Mouse (Mus musculus) midbrain, embryonic 11.5 days (tissue): Measurements from ENCODE around the gene Scai. TPM values are rescaled to one million over a fixed set of nuclear protein-coding genes. Genes with fewer than 3 reads are reported as not detected.

ENCODE experiments used
- ATAC-seq: fragments of 200-750 bp; cut with Nextera tagmentation; 2 replicates; pipeline ENCODE4 v1.8.0; 2017; ENCODE audit warnings: moderate TSS enrichment, moderate library complexity; ENCODE audit not compliant: low FRiP score
- DNase-seq: peaks from one replicate; pipeline ENCODE4 v3.0.0; 2015; ENCODE audit warnings: low spot score; ENCODE audit errors: missing footprints
- H3K27ac ChIP-seq: fragments of 300-500 bp; sonication (generic); 2 replicates; pipeline ENCODE4 v1.5.1; 2014; ENCODE audit warnings: low read depth, low read length
- H3K27me3 ChIP-seq: fragments of 300-500 bp; sonication (generic); 2 replicates; pipeline ENCODE4 v1.6.1; 2014; ENCODE audit warnings: mild to moderate bottlenecking, low read length, moderate library complexity, mixed read lengths; ENCODE audit not compliant: control insufficient read depth, insufficient read depth
- H3K36me3 ChIP-seq: fragments of 300-500 bp; sonication (generic); 2 replicates; pipeline ENCODE4 v1.6.1; 2014; ENCODE audit warnings: mild to moderate bottlenecking, low read length, moderate library complexity, mixed read lengths; ENCODE audit not compliant: control insufficient read depth, insufficient read depth
- H3K4me1 ChIP-seq: fragments of 300-500 bp; sonication (generic); 2 replicates; pipeline ENCODE4 v1.6.1; 2014; ENCODE audit warnings: low read length; ENCODE audit not compliant: control insufficient read depth, insufficient read depth
- H3K4me2 ChIP-seq: fragments of 300-500 bp; sonication (generic); 2 replicates; pipeline ENCODE4 v1.6.1; 2014; ENCODE audit warnings: mild to moderate bottlenecking, moderate library complexity
- H3K4me3 ChIP-seq: fragments of 300-500 bp; sonication (generic); 2 replicates; pipeline ENCODE4 v1.5.1; 2014; ENCODE audit warnings: low read depth, low read length
- H3K9ac ChIP-seq: fragments of 300-500 bp; sonication (generic); 2 replicates; pipeline ENCODE4 v1.6.1; 2014; ENCODE audit warnings: low read length
- H3K9me3 ChIP-seq: fragments of 300-500 bp; sonication (generic); 2 replicates; pipeline ENCODE4 v1.6.1; 2016; ENCODE audit warnings: low read length; ENCODE audit not compliant: control insufficient read depth
- WGBS: fragments of 180-500 bp; shearing (Covaris S2); extraction: QIAGEN DNeasy Blood & Tissue Kit; methylation state at CpG from one replicate; pipeline ENCODE4 v1.1.7; 2014; 5-methylcytosine and 5-hydroxymethylcytosine counted together
- polyA plus RNA-seq: library from polyadenylated mRNA; unstranded; fragments of >200 nt; fragmentation: Nextera tagmentation; extraction: Ambion mirVana; gene quantifications from 2 replicates; pipeline ENCODE4 v1.2.1, GENCODE M21; 2014

The Scai gene
- polyA plus RNA-seq, 1 experiment from 2014 or later, result 8.2 TPM

DNA sequence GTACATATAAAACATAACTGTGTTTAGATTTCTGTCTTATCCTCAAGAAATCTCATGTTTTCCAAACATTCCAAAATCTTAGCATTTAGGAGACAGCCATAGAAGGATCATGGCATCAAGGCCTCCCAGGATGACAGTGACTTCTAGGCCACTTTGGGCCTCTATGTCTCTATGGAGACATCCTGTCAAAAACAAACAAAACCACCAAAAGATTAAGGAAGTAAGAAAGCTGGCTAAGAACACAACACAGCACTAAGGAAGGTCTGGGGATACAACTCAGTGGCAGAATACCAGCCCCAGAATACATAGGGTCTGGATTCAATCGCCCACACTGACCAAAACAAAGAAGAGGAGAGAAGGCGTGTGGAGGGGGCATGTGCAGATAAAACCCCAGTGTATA, 12.8 kb upstream of the Scai start:
- WGBS, result 91% methylated on average over 2 of the region's 2 CpGs
- no peaks in the 10 kb centered on the region for H3K27me3 ChIP-seq
- no peak overlapping the region for H3K4me3 ChIP-seq
- DNase-seq (no peak), ATAC-seq (no peak)
- no peak overlapping the region for H3K27ac ChIP-seq
- H3K9ac ChIP-seq, result no peak overlapping the region
- no peak overlapping the region for H3K4me2 ChIP-seq
- no peaks in the 10 kb centered on the region for H3K4me1 ChIP-seq
- no peaks in the 10 kb centered on the region for H3K9me3 ChIP-seq
- H3K36me3 ChIP-seq, result no peaks in the 10 kb centered on the region

- no peaks in the 10 kb centered on the region for H3K9me3 ChIP-seq
- ATAC-seq (no peak), DNase-seq (no peak)
- no peak overlapping the region for H3K4me2 ChIP-seq
- WGBS, result 96% methylated on average over 2 of the region's 2 CpGs
- no peaks in the 10 kb centered on the region; the same call in 1 of the 2 replicates for H3K4me1 ChIP-seq
- H3K27ac ChIP-seq, result no peak overlapping the region
- H3K36me3 ChIP-seq, result no peaks in the 10 kb centered on the region
- H3K9ac ChIP-seq, result no peak overlapping the region
- H3K4me3 ChIP-seq, result no peak overlapping the region
- H3K27me3 ChIP-seq, result no peaks in the 10 kb centered on the region
These were observed 4.3 kb upstream of the Scai start for GRCm38 (mm10) chr2:39194809-39195208.

DNA sequence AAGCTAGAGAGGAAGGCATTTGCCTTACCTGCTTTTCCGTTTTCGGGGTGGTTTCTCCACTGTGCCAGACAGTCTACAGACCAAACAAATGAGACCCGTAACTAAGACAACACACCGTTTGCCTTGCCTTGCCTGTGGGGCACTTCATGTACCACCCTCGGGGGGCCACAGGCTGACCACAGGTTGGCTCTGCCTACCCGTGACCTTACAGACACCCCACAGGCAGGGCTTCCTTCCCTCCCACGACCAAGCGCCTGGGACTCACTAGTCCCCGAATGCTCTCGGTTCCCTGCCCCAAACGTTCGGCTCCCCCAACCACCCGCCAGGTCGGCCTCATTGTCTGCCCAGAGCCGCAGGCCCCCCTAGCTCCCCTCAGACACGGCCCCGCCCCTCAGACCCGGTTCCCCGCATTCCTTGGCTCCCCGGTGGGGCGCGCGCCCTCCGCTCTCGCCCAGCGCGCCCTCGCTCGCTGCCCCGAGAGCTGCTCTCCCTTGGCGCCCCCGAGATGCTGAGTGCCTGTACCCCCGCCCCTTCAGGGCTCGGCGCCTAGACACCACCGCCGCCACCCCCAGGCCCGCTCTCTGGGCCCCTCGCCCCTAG, 473 bp downstream of the Scai start:
- under 1% methylated on average over 33 of the region's 39 CpGs for WGBS
- H3K9ac ChIP-seq, result peak overlapping the region; percentile 83

GRCm38 (mm10) chr2:39185942-39186341, 4.6 kb downstream of the Scai start:
- 79% methylated on average over 3 of the region's 3 CpGs for WGBS
- no peak for ATAC-seq

More for the DNA sequence above, 473 bp downstream of the Scai start:
- peak; percentile 92 for ATAC-seq
- Histone ChIP-seq H3K9me3 (no peaks in the 10 kb centered on the region), H3K4me2 (peak overlapping the region; percentile 74), H3K27ac (peak overlapping the region; percentile 89), H3K4me3 (peak overlapping the region; percentile 64), H3K4me1 (peaks cover 11% of the 10 kb centered on the region), H3K27me3 (no peaks in the 10 kb centered on the region), H3K36me3 (no peaks in the 10 kb centered on the region)
- peak; percentile 95 for DNase-seq

GRCm38 (mm10) chr2:39183587-39183986, 6.9 kb downstream of the Scai start:
- H3K4me3 ChIP-seq, result no peak overlapping the region
- H3K27ac ChIP-seq, result no peak overlapping the region
- WGBS, result 91% methylated on average over 2 of the region's 2 CpGs
- 0 out of 2 replicates have a peak, but pooled peaks cover 3% of the 10 kb centered on the region for H3K36me3 ChIP-seq
- no peaks in the 10 kb centered on the region for H3K27me3 ChIP-seq
- H3K9ac ChIP-seq, result no peak overlapping the region
- no peaks in the 10 kb centered on the region for H3K9me3 ChIP-seq
- ATAC-seq (no peak), DNase-seq (no peak)
- H3K4me2 ChIP-seq, result no peak overlapping the region
- peaks cover 1% of the 10 kb centered on the region; the same call in 1 of the 2 replicates for H3K4me1 ChIP-seq

More at GRCm38 (mm10) chr2:39185942-39186341, 4.6 kb downstream of the Scai start:
- Histone ChIP-seq H3K36me3 (0 out of 2 replicates have a peak, but pooled peaks cover 3% of the 10 kb centered on the region), H3K4me1 (peaks cover 11% of the 10 kb centered on the region), H3K27ac (no peak overlapping the region), H3K4me3 (no peak overlapping the region), H3K9me3 (no peaks in the 10 kb centered on the region), H3K9ac (no peak overlapping the region), H3K4me2 (no peak overlapping the region), H3K27me3 (no peaks in the 10 kb centered on the region)
- DNase-seq, result no peak

DNA sequence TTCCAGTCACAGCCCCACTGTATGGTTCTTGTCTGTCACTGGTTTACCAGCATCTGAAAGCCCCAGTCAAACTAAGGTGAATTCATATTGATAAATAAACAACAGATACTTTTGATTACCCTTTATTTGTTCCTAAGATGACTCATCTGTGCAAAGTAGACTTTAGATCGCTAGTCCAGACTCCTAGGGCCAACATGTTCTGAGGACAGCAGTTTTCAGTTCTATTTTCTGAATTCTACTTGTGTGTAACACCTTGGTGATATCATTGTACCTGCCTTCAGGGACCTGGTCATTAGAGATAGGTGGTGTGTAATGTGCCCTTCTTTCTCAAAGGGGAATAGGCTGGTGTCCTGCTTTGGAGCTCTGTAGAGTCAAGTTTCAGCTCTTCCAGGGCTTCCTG, 29.5 kb downstream of the Scai start:
- Histone ChIP-seq H3K4me1 (no peaks in the 10 kb centered on the region), H3K27me3 (no peaks in the 10 kb centered on the region), H3K9ac (no peak overlapping the region), H3K36me3 (no peaks in the 10 kb centered on the region), H3K9me3 (no peaks in the 10 kb centered on the region), H3K4me2 (no peak overlapping the region), H3K4me3 (no peak overlapping the region), H3K27ac (no peak overlapping the region)
- DNase-seq (no peak), ATAC-seq (no peak)
- WGBS, result 100% methylated on average over 1 of the region's 1 CpGs

DNA sequence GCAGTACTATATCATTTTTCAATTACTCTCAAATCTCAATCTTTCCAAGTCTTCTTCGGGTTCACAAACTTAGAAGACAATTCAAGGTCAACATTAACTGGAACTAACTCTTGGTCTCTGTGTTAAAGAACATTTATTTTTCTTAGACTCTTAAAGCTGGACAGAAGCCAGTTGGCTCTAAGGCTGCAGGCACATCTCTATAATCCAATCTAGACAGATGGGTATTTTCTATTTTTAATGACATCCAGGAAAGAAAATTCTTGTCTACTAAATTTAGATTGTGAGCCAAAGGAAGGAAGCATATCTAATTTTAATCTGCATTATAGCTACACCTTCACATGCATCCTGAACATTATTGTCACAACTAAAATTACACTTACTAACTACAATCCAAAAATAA, 32.6 kb downstream of the Scai start:
- Histone ChIP-seq H3K27ac (no peak overlapping the region), H3K36me3 (no peaks in the 10 kb centered on the region; the same call in 1 of the 2 replicates), H3K9me3 (no peaks in the 10 kb centered on the region), H3K4me3 (no peak overlapping the region), H3K27me3 (no peaks in the 10 kb centered on the region), H3K9ac (no peak overlapping the region), H3K4me2 (no peak overlapping the region), H3K4me1 (no peaks in the 10 kb centered on the region)
- DNase-seq, result no peak
- ATAC-seq, result no peak
- 86% methylated on average over 1 of the region's 1 CpGs for WGBS

DNA sequence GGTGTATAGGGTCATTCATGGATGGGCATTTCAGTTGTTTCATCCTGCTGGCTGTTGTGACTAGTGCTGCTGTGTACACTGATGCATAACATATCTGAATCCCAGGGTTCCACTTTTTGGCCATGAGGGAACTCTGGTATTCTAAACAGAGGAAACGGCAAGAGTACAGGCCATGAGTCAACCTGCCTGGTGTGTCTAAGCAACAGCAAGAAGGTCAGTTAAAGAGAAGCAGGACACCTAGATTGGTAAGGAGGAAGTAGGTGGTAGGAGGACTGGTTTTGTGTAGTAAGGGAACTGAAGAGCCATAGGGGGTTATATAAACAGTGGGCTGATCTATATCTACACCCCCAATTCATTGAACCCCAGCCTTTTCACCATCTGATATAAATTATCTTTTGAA, 33.7 kb downstream of the Scai start:
- WGBS, result 81% methylated on average over 1 of the region's 1 CpGs
- no peak overlapping the region for H3K9ac ChIP-seq
- no peak overlapping the region for H3K4me3 ChIP-seq

GRCm38 (mm10) chr2:39150943-39151342, 39.6 kb downstream of the Scai start:
- H3K4me3 ChIP-seq, result no peak overlapping the region
- no peak for ATAC-seq
- no peaks in the 10 kb centered on the region; the same call in 1 of the 2 replicates for H3K36me3 ChIP-seq
- 70% methylated on average over 2 of the region's 2 CpGs for WGBS
- H3K9me3 ChIP-seq, result no peaks in the 10 kb centered on the region
- H3K4me2 ChIP-seq, result no peak overlapping the region
- no peak overlapping the region for H3K27ac ChIP-seq
- no peak overlapping the region for H3K9ac ChIP-seq
- H3K27me3 ChIP-seq, result no peaks in the 10 kb centered on the region
- DNase-seq, result no peak
- no peaks in the 10 kb centered on the region for H3K4me1 ChIP-seq

More for the DNA sequence above, 33.7 kb downstream of the Scai start:
- ATAC-seq, result no peak
- no peak overlapping the region for H3K27ac ChIP-seq
- H3K9me3 ChIP-seq, result no peaks in the 10 kb centered on the region
- no peaks in the 10 kb centered on the region for H3K27me3 ChIP-seq
- no peak for DNase-seq
- no peaks in the 10 kb centered on the region; the same call in 1 of the 2 replicates for H3K36me3 ChIP-seq
- no peaks in the 10 kb centered on the region for H3K4me1 ChIP-seq
- H3K4me2 ChIP-seq, result no peak overlapping the region
